Mouse (Mus musculus): Measurements from ENCODE around the gene Arid4a. TPM values are rescaled to one million over a fixed set of nuclear protein-coding genes. Genes with fewer than 3 reads are reported as not detected.

Arid4a gene
- polyA plus RNA-seq, 1 experiment from 2014 or later = 43.1 TPM

DNA sequence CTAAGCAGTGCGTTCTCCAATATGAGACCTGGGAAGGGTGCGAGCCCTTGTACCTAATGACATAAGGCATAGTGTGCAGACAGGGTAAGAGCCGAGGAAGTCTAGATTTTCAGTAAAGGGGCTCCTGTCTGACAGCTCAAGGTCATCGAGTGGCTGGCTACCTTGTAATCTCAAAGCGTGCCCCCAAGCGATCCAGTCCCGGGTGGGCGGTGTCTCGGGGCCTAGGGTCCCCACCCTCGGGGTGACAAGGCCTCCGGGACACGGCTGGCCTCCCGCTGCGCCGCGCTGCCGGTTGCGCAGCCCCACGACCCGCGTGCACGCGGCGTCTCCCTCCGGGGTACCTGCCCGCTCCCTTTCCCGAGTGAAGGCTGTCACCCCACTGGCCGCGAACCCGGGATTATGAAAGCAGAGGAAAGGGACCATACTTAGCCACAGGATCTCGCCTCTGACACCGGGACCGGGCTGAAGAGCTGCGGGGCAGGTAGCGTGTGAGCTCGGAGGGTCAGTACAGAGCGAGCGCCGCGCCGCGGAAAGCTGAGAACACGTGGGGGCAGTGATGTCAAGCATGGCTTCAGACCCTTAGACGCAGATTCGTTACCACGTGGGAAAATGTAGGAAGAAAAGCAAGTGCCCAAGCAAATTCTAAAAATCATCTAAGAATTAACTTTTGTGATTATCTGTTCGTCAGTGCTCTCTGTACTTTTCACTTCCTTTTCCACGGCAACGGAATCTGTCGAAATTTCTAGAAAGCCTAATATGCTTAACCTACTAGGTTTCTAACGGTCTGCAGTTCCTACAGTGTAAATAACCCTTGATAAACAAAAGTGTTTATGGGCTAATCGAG, 120.6 kb downstream of the Arid4a start, which contains the start of the genes Timm9 and 2700049A03Rik:
Timm9 (minus strand) TSS at position 555 of the 844 bp plus-strand sequence.
2700049A03Rik (plus strand) TSS at position 719 of the 844 bp plus-strand sequence.
- H3K9ac ChIP-seq = peak within 1 kb of the TSS; percentile 84
- under 1% methylated on average over 52 of the region's 52 CpGs for WGBS
- peak; percentile 93 for ATAC-seq (ENCODE audit: low FRiP score, low read depth)

DNA sequence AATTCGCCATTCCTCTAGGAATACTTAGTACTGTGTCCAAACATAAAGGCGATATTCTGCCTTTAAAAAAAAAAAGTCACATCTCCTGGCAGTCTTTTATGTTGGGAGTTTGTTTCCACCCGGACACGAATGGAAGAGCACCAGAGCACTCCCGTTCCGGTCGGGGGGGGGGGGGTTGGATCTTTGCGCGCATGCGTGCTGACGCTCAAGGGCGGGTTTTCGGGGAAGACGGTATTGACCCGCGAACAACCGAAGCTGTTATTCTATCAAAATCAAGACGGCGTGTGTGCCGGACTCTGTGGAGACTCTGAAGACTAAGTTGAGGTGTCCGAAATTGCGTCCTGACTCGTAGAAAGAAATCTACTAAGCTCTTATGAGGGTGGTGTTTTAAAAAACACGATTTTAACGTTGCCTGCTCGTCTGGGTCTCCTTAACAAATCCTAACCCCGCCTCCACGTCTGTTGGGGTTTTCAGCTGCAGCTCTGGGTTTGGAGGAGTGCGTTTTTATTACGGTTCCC, 121.2 kb downstream of the Arid4a start:
- peaks cover 43% of the 10 kb centered on the region for H3K4me1 ChIP-seq (replicated peaks)
- H3K36me3 ChIP-seq = peaks cover 20% of the 10 kb centered on the region
- ATAC-seq (ENCODE audit: low FRiP score, low read depth) = peak; percentile 83
- H3K9me3 ChIP-seq = no peaks in the 10 kb centered on the region
- peak overlapping the region; percentile 91 for H3K4me2 ChIP-seq
- peak overlapping the region; percentile 84 for H3K9ac ChIP-seq
- peak overlapping the region; percentile 99 for H3K4me3 ChIP-seq
- no peaks in the 10 kb centered on the region for H3K27me3 ChIP-seq
- under 1% methylated on average over 30 of the region's 30 CpGs for WGBS
- peak overlapping the region; percentile 77 for H3K27ac ChIP-seq (replicated peaks)

More for the DNA sequence above, 120.6 kb downstream of the Arid4a start, which contains the start of the genes Timm9 and 2700049A03Rik:
- H3K27ac ChIP-seq (replicated peaks) = peak within 1 kb of the TSS; percentile 77
- H3K4me3 ChIP-seq = peak within 1 kb of the TSS; percentile 99
- no peaks in the 10 kb centered on the region for H3K27me3 ChIP-seq
- H3K4me1 ChIP-seq (replicated peaks) = peaks cover 43% of the 10 kb centered on the region
- H3K4me2 ChIP-seq = peak within 1 kb of the TSS; percentile 91
- peaks cover 23% of the 10 kb centered on the region for H3K36me3 ChIP-seq
- H3K9me3 ChIP-seq = no peaks in the 10 kb centered on the region

DNA sequence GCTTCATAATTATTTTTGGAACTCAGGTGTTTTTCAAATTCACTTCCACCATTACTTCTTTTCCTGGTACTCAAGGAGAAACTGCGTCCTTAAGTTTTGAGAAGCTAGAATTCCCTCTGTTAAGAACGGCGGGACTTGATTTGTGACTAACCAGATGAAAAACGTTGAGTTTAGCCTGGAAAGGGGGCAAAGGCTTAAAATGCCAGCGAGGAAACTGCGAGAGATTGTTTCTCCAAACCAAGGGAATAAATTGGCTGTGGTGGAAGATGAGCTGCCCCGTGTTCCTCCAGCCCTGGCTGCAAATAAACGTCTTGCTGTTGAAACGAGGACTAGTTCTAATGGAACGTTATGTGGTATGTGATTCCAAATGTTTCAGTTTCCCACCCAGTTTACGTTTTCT, 121.9 kb downstream of the Arid4a start:
- H3K4me3 ChIP-seq = peak overlapping the region; percentile 99
- 9% methylated on average over 10 of the region's 11 CpGs for WGBS
- peak overlapping the region; percentile 32 for H3K9ac ChIP-seq
- no peak for ATAC-seq (ENCODE audit: low FRiP score, low read depth)
- no peaks in the 10 kb centered on the region for H3K9me3 ChIP-seq
- H3K27ac ChIP-seq (replicated peaks) = no peak overlapping the region
- H3K27me3 ChIP-seq = no peaks in the 10 kb centered on the region
- H3K4me1 ChIP-seq (replicated peaks) = peaks cover 43% of the 10 kb centered on the region
- H3K4me2 ChIP-seq = peak overlapping the region; percentile 91
- peaks cover 20% of the 10 kb centered on the region for H3K36me3 ChIP-seq

DNA sequence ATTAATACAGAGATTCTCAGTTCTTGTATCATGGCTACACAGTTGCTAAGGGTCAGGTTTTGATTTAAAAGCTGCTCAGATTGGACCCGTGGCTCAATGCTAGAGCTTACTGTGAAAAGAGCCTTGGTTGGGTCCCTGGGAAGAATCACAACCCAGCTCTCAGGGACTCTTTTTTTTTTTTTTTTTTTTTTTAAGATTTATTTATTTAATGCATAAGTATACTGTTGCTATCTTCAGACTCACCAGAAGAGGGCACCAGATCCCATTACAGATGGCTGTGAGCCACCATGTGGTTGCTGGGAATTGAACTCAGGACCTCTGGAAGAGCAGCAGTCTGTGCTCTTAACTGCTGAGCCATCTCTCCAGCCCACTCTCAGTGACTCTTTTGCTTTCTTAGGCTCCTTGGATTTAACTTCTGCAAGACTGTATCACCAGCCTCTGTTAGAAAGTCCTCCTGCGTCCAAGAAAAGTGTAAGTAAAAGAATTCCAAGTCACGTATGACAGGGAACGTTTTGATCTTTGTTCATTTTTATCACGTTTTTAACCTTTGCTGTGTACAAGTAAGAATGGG, 123.6 kb downstream of the Arid4a start:
- ATAC-seq (ENCODE audit: low FRiP score, low read depth) = no peak
- peaks cover 42% of the 10 kb centered on the region for H3K4me1 ChIP-seq (replicated peaks)
- no peaks in the 10 kb centered on the region for H3K9me3 ChIP-seq
- 0 out of 2 replicates have a peak overlapping the region, but pooled peaks have one; percentile 91 for H3K4me2 ChIP-seq
- H3K27ac ChIP-seq (replicated peaks) = no peak overlapping the region
- H3K4me3 ChIP-seq = no peak overlapping the region
- peaks cover 32% of the 10 kb centered on the region for H3K36me3 ChIP-seq
- 79% methylated on average over 5 of the region's 5 CpGs for WGBS
- H3K9ac ChIP-seq = no peak overlapping the region
- no peaks in the 10 kb centered on the region for H3K27me3 ChIP-seq

DNA sequence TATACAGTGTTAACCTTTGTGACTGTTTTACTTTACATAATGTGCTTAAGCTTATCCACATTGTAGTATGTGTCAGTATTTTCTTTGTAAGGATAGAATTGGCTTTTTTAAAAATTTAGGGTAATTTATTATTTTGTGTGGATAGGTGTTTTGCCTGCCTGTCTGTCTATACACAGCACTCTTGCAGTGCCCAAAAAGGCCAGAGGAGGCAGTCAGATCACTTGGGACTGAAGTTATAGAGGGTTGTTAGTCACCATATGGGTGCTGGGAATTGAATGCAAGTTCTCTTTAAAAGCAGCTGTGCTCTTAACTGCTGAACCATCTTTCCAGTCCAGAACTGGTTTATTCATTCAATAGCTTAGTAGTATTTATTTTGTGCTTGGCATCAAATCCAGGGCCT, 125.4 kb downstream of the Arid4a start:
- ATAC-seq (ENCODE audit: low FRiP score, low read depth) = no peak
- H3K36me3 ChIP-seq = peaks cover 40% of the 10 kb centered on the region
- peaks cover 28% of the 10 kb centered on the region for H3K4me1 ChIP-seq (replicated peaks)
- no peak overlapping the region for H3K4me2 ChIP-seq
- no peaks in the 10 kb centered on the region for H3K27me3 ChIP-seq
- no peak overlapping the region for H3K27ac ChIP-seq (replicated peaks)
- no peak overlapping the region for H3K4me3 ChIP-seq
- no peak overlapping the region for H3K9ac ChIP-seq
- H3K9me3 ChIP-seq = no peaks in the 10 kb centered on the region

DNA sequence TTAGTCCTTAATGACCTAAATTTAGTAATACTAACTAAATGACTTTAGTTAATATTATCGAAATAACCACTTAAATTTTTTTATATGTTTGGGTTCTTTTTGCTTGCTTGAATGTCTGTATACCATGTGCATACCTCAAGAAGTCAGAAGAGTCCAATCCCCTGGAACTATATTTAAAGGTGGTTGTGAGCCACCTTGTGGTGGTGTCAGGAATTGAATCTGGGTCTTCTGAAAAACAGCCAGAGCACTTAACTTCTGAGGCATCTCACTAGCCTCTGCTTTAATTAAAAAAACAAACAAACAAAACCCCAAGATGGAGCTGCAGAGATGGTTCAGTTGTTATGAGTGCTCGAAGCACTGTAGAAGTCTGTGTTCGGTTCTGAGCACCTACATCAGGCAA, 131.9 kb downstream of the Arid4a start:
- no peak overlapping the region for H3K27ac ChIP-seq (replicated peaks)
- no peak for ATAC-seq (ENCODE audit: low FRiP score, low read depth)
- 87% methylated on average over 3 of the region's 3 CpGs for WGBS
- H3K9me3 ChIP-seq = no peaks in the 10 kb centered on the region
- no peaks in the 10 kb centered on the region for H3K4me1 ChIP-seq (replicated peaks)
- no peak overlapping the region for H3K9ac ChIP-seq
- H3K4me2 ChIP-seq = no peak overlapping the region
- no peak overlapping the region for H3K4me3 ChIP-seq
- no peaks in the 10 kb centered on the region for H3K27me3 ChIP-seq
- peaks cover 53% of the 10 kb centered on the region for H3K36me3 ChIP-seq

Other genes starting within 250 kb of the Arid4a start
- gene Frmd6, start 190.5 kb upstream of the Arid4a start, polyA plus RNA-seq (2015; fragmentation: Nextera tagmentation; extraction: Ambion mirVana) = 8.9 and 9.3 TPM in 2 replicates
- gene Actr10, start 78.1 kb upstream of the Arid4a start, polyA plus RNA-seq (2015; fragmentation: Nextera tagmentation; extraction: Ambion mirVana) = 174 and 180 TPM in 2 replicates
- gene Psma3, start 41.4 kb upstream of the Arid4a start, polyA plus RNA-seq (2015; fragmentation: Nextera tagmentation; extraction: Ambion mirVana) = 492 and 509 TPM in 2 replicates
- gene Tomm20l, start 95.4 kb downstream of the Arid4a start, polyA plus RNA-seq (2015; fragmentation: Nextera tagmentation; extraction: Ambion mirVana) = not detected in 2 replicates
- gene Timm9, start 120.7 kb downstream of the Arid4a start, polyA plus RNA-seq (2015; fragmentation: Nextera tagmentation; extraction: Ambion mirVana) = 107 and 114 TPM in 2 replicates
- 10.6 and 12.1 TPM in 2 replicates for gene 2700049A03Rik, start 120.9 kb downstream of the Arid4a start, polyA plus RNA-seq (2015; fragmentation: Nextera tagmentation; extraction: Ambion mirVana)